Comparison of ENCODE assay signal across 9 mouse cellular contexts in the genomic region with DNA sequence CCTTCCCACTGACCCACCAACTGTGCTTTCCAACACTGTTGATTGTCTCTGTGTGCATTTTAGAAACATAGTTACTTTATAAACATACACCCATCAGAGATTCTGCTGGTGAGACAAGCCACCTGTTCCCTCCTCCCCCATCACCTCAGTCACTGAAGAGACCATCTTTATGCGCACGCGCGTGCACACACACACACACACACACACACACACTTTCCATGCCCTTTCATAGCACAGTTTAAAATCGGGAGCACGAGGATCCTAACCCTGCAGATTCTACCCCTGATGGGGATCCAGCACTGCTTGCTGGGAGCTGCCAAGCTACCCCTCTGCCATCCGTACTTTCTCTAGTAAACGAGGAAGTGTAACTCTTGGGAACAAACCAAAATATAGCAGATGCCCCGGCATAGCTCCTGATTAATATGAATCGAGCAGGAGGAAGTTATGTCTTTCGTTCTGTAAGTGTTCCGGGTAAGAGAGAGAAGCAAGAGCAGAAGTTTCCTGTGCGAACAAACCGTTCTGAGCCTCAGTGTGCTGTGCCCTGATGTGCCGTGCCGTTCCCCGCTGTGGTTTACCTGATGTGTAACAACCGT.
DNase-seq lines count a peak whose midpoint lies in the region; ATAC-seq and TF ChIP-seq lines count a peak whose summit lies in the region.
"Had no signal": no experiment of that assay in that cellular context is flagged by ENCODE, and none has a peak within 500 bp of the region (broad histone marks: within the 10 kb centered on the region; RNA-seq: fewer than 3 reads in every experiment).

No protein-coding gene starts in this region.

- peak; percentile 24 to 36 for DNase-seq in kidney, postnatal 4 days
- DNase-seq in kidney, adult 9 months, result no peak
- no peak for DNase-seq in embryonic facial prominence, embryonic 14.5 days (ENCODE audit: low spot score)
- DNase-seq in lung, postnatal 25 days (ENCODE audit: low spot score), result peak; percentile 4
- peak; percentile 43 to 52 for DNase-seq in thymus, postnatal 10 days (ENCODE audit: low spot score in 2 of 2)
- DNase-seq in adrenal gland, adult 2 months, result no peak
- DNase-seq in gastrocnemius, adult 2 months, result no peak
- DNase-seq in embryo, embryonic 10 days (ENCODE audit: low spot score), result no peak
- DNase-seq: cerebellum, adult 9-11 months had no signal

- H3K27ac ChIP-seq in embryonic facial prominence, embryonic 14.5 days (replicated peaks; ENCODE audit: low read depth, low read length), result peak overlapping the region; percentile 30; the same call in 1 of the 2 replicates
- H3K27ac ChIP-seq in gastrocnemius, adult 2 months, result no peak overlapping the region

- no peaks in the 10 kb centered on the region for H3K36me3 ChIP-seq in embryonic facial prominence, embryonic 14.5 days (ENCODE audit: control insufficient read depth, insufficient read depth, low read length)

- no peak overlapping the region for H3K4me3 ChIP-seq in embryonic facial prominence, embryonic 14.5 days (ENCODE audit: low read depth, low read length)
- no peak overlapping the region for H3K4me3 ChIP-seq in gastrocnemius, adult 2 months

- intact Hi-C loops in gastrocnemius, adult 2 months (cut with DNase I), result no loop called here

- H3K9ac ChIP-seq in embryonic facial prominence, embryonic 14.5 days (ENCODE audit: low read depth, low read length), result no peak overlapping the region

- no peaks in the 10 kb centered on the region for H3K9me3 ChIP-seq in embryonic facial prominence, embryonic 14.5 days (ENCODE audit: control insufficient read depth, low read length)

- H3K4me1 ChIP-seq in embryonic facial prominence, embryonic 14.5 days (ENCODE audit: control insufficient read depth, insufficient read depth, low read length), result peaks cover 10% of the 10 kb centered on the region; the same call in 1 of the 2 replicates

- WGBS in embryonic facial prominence, embryonic 14.5 days, result 66% methylated on average over 18 of the region's 18 CpGs

- peak overlapping the region; percentile 15; the same call in 1 of the 2 replicates for H3K4me2 ChIP-seq in embryonic facial prominence, embryonic 14.5 days (ENCODE audit: low read depth, low read length)

- no peak for TF ChIP-seq CTCF in gastrocnemius, adult 2 months (IDR thresholded peaks at IDR 0.05)

- no peaks in the 10 kb centered on the region for H3K27me3 ChIP-seq in embryonic facial prominence, embryonic 14.5 days (replicated peaks; ENCODE audit: control insufficient read depth, insufficient read depth, low read length)

- ATAC-seq in embryonic facial prominence, embryonic 14.5 days (ENCODE audit: low read depth), result no peak

Comparison
In these comparisons a context has a peak if more than half of its experiments do, and no peak if none do; other contexts are left out.
1. DNase-seq: peak in kidney, postnatal 4 days (2 of 2), lung, postnatal 25 days (single experiment) and thymus, postnatal 10 days (2 of 2); none in kidney, adult 9 months (single experiment), embryonic facial prominence, embryonic 14.5 days (single experiment), adrenal gland, adult 2 months (single experiment), gastrocnemius, adult 2 months (single experiment) and embryo, embryonic 10 days (single experiment).